Mouse (Mus musculus) regulatory T cell (primary cell): ENCODE measurements around the gene Dnajc7.
"Not testable (repeated sequence)": the region's sequence is repeated elsewhere in the genome, so short reads cannot be mapped to it uniquely, and the experiment has no call there.

Experiments
- in situ Hi-C: fragments of 300-600 bp; cut with MboI, MseI; formaldehyde crosslinking; loops from one replicate; pipeline ENCODE4 v1.15.1; 2025; ENCODE audit warnings: high pct_unique_total_duplicates

Dnajc7 gene

DNA sequence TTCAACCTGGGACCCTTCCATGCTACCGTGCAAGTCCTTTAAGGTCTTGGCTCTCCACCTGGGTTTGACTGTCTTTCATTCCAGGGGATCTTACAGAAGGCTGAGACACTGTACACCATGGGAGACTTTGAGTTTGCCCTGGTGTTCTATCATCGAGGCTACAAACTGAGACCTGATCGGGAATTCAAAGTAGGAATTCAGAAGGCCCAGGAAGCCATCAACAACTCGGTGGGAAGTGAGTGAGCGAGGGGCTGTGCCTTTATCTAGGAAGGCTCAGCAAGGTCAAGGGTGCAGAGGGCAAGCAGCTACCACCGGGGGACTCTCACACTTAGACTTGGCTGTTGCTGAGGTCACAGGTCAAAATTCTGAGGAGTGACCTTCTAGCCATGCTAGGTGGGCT lies 69.9 kb downstream of the Dnajc7 start:
- in situ Hi-C loops = no loop called here

DNA sequence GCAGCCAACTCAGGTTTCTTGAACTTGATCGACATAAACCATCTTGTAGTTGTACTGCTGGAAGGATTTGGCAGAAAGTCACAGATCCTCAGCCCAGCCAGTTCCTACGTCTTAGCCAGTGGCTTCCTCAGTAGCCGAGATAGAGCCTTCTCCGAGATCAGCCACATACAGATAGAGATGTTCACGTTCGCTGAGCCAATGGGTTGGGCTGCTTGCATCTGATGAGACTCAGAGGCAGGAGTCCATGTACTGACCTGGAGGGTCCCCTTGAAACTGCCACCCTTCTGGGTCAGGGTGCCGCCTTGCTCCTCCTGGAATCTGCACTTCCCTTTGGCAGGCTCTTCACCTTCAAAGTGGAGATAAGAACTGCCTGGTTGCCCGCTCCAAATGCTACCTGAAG lies 70.5 kb downstream of the Dnajc7 start:
- in situ Hi-C loops = no loop called here

DNA sequence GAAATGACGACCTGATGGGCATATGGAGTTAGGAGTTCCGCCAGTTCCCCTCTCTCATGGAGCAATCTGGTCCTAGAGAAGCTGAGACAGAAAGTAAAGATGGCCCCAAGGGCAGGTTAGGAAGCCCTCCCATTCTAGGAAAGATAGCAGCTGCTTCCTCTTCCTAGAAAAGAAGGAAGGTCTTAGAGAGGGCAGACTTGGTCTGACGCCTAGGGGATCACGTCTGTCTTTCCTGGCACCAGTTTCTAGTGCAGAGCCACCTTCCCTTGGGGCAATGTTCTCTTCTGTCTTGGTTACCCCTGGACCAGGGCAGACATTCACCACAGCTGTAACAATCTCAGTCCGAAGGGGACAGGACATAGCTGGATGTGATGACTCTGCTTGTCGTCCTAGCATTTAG lies 71.8 kb downstream of the Dnajc7 start:
- in situ Hi-C loops = no loop called here

DNA sequence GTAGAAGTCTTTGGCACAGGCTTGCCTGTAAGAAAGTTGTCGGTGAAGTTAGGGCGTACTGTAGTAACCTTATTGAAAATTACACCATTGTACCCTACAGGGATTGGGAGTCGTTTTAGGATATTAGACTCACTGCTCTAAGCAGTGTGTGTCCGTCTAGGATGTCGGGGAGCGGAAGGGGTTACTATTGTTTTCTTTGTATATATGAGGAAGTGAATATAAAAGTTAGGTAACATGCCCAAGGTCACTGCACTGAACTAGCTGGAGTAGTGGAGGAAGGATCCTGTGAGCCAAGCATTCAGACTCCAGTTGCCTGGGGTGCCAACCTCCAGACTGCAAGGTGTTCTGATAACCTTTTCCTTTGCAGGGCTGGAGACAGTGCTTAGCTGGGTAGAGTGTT lies 73.0 kb downstream of the Dnajc7 start:
- in situ Hi-C loops = no loop called here

DNA sequence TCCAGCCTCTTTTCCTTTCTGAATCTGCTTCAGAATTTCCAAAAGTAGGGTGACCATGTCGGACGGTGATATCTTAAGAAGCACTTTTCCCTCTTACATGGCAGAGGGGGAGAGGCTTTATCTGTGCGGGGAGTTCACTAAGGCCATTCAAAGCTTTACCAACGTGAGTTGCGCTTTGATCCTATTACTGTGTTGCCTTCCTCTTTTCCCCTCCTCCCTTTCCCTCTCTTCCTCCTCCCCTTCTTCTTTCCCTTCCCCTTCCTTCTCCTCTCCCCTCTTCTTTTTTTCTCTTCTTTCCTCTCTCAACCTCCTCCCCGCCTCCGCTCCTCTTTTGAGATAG lies 74.3 kb downstream of the Dnajc7 start:
- in situ Hi-C loops = no loop called here

DNA sequence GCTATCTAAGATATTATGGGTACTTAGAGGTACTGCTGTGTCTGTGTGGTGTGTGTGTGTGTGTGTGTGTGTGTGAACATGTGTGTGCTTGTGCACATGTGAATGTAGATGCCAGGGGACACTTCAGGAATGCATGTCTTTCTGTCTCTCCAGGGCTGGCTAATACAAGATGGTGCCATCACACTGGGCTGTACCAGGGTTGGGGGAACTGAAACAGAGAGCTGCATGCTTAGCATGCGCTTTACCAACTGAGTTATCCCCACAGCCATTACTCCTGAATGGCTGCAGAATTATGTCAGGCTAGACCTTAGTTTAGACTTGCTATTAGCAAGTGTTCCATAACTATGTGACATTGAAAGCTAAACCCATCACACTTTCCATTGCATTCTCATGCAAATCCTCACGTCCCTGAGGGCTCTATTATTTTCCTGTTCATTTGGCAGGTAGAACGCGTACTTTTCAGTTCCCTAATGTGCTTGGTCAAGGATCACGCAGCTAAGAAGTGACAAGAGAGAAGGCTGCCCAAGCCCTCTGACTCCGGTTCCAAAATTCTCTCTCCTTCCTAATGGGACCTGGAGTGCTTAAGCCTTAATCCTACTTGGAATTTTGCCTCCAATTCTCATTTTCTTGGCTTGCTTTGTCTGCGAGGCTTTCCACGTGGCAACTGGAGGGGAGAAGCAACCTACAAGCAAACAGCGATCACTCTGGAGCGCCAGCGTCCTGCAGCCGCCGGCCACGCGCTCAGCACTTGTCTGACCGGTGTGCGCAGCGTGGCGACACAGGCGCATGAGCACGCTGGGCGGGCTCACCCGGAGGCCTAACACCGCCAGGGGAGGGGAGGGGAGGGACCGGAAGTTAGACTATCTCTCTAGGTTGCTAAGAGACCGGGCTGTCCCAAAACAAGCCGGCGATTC lies 74.9 kb downstream of the Dnajc7 start, which contains the start of gene Ttc25:
Ttc25 (plus strand) TSS at position 776 of the 914 bp plus-strand sequence.
- in situ Hi-C loops = no loop called here

DNA sequence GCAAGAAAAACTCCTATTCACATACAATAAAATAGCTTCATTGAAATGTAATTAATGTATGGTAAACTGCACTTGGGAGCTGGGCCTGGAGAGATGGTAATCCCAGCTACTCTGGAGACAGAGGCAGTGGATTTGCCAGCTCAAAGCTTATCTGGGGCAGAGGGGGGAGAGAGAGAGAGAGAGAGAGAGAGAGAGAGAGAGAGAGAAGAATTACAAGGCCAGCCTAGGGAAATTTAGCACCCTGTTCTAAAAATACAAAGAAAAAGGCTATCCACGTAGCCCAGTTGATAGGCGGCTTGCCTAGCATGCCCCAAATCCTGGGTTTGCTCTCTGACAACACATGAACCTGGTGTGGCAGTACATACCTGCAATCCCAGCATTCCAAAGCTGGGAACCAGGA lies 78.4 kb downstream of the Dnajc7 start:
- in situ Hi-C loops = no loop called here

DNA sequence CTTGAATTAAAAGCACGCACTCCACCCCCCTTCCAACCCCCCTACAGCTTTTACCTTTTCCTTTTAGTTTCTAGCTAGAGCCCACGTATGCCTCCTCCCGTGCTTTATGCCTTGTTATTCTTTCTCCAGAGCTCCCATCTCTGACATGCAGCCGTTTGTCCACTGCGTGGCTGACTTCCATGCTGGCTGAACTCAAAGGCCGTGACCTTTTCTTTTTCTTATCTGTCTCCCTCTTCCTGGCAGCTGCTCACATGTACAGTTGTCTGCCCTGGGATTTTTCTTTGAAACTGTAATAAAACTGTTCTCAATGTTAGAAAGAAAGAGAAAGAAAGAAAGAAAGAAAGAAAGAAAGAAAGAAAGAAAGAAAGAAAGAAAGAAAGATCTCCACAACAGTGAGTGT lies 79.0 kb downstream of the Dnajc7 start:
- in situ Hi-C loops = no loop called here

DNA sequence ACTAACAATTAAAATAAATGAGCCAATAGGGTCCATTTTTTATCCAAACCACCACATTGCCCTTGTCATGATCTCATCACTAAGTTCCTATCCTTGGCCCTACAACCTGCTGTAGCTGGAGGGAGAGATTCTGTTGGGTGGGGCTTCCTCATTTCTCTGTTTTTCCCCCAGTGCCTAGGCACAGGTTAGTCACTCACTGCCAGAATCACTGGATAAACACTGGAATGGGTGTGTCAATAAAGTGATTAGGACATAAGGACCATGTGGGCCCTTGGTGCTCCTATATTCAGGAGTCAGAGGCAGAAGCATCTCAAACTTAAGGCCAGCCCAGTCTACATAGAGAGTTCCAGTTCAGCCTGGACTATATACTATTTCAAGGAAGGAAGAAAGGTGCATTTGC lies 83.5 kb downstream of the Dnajc7 start:
- in situ Hi-C loops = no loop called here

DNA sequence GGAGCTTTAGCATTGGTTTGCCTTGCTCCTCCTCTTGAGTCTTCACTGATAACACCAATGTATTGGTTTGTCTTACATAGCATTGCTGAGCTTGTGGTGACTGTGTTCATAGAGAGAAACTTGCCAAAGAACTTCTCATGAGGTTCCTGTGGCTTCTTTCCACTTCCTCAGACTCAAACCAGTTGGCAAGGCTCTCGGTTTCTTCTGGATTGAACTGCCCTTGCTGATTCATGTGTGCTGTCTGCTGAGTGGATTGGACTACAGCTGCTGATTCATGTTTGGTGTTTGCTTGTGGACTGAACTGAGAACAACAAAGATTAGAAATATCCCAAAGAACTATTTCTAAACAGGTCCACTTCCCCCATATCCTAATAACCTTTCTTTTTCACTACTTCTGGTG lies 84.0 kb downstream of the Dnajc7 start:
- in situ Hi-C loops = no loop called here

DNA sequence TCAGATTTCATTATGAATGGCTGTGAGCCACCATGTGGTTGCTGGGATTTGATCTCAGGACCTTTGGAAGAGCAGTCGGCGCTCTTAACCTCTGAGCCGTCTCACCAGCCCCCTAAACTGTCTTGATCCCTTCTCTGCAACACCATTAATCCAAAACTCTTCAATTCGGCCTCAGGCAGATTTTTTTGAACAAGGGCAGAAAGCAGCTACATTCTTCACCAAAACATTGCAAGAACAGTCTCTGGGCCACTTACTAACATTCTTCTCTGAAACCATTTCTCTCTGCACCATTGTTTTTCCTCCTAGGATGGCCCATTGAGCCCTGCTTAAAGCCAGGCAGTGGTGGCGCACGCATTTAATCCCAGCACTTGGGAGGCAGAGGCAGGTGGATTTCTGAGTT lies 85.1 kb downstream of the Dnajc7 start:
- in situ Hi-C loops = not testable (repeated sequence)

DNA sequence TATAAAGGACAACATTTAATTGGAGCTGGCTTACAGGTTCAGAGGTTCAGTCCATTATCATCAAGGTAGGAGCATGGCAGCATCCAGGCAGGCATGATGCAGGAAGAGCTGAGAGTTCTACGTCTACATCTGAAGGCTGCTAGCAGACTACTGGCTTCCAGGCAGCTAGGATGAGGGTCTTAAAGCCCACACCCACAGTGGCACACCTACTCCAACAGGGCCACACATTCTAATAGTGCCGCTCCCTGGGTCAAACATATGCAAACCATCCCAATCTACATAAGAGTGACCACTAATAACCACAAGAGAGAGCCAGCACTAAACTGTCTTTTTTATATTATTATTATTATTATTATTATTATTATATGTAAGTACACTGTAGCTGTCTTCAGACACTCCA lies 85.6 kb downstream of the Dnajc7 start:
- in situ Hi-C loops = not testable (repeated sequence)

DNA sequence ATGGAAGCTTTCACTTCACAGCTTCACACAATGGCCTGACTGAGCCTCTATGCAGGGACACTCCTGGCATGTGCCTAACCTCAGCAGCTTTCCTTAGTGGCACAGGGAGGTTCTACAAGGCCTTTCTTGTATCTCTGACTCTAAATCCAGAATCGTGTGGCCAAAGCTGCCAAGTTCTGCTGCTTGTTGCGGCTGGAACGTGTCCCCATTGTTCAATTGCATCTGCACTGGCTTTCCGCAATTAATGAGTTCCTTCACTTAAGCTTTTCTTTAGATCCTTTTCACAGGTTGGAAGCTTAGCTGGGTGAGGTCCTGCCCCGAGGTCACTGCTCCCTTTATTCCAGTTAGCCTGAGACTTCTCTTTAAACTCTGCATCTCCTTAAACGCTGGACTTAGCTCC lies 86.1 kb downstream of the Dnajc7 start:
- in situ Hi-C loops = no loop called here
